Mouse (Mus musculus): ENCODE measurements at regions not wholly inside any gene's neighbourhood (a gene's known extent, or its start where the extent isn't known, plus 50 kb on each side); places are given as distances from the start of the nearest gene placed in this dataset.
A peak's percentile ranks its signal among the peaks of the same experiment; 100 is the strongest.

DNA sequence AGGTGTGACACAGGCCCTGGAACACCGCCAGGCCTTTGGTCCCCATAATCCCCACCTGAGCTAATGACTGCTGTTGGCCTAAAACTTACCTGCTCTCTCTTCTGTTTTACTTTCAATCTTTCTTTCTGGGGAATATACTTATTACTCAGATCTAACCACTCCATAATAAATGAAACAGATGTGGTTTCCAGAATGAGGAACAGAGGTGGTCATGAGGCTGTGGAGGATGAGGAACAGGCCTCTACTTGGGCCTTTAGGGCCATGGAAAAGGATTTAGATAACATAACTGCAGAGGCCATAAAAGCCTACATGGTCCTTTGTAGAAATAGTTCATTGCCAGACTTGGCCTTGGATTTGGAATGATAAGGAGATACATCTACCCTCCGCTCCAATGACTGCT lies 74.1 kb downstream of the B3gnt5 start:
- no peak for DNase-seq

GRCm38 (mm10) chr16:19834750-19835149 lies 74.7 kb downstream of the B3gnt5 start:
- no peak for DNase-seq

- no peak for DNase-seq
Observed at GRCm38 (mm10) chr16:19839831-19840230, 79.8 kb downstream of the B3gnt5 start.

GRCm38 (mm10) chr16:19842346-19843025 lies 82.5 kb downstream of the B3gnt5 start:
- no peak for DNase-seq

- DNase-seq, result no peak
Observed at GRCm38 (mm10) chr16:19843738-19844137, 83.7 kb downstream of the B3gnt5 start.

- DNase-seq, result no peak
Observed at GRCm38 (mm10) chr16:19848395-19848794, 88.4 kb downstream of the B3gnt5 start.

DNA sequence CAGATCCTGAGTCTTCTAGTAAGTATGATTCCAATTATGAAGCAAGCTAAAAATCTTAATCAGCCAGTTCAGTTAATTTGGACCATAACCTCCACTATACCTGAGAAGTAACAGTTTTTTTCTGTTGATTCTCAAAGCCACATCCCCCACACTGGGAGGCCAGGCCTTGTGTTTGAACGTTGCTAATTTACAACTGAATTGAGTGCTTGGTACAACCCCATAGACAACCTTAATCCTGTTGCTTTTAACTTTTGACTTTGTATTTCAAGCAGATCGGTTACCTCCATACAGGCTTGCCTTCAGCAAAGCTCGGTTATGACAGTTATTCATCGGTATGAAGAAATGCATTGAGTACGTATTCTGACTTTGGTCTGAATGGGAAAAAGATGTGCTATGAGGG lies 105.3 kb downstream of the B3gnt5 start:
- no peak for DNase-seq

GRCm38 (mm10) chr16:19865931-19866330 lies 105.9 kb downstream of the B3gnt5 start:
- no peak for DNase-seq

GRCm38 (mm10) chr16:19869425-19869824 lies 109.4 kb downstream of the B3gnt5 start:
- no peak for DNase-seq

DNA sequence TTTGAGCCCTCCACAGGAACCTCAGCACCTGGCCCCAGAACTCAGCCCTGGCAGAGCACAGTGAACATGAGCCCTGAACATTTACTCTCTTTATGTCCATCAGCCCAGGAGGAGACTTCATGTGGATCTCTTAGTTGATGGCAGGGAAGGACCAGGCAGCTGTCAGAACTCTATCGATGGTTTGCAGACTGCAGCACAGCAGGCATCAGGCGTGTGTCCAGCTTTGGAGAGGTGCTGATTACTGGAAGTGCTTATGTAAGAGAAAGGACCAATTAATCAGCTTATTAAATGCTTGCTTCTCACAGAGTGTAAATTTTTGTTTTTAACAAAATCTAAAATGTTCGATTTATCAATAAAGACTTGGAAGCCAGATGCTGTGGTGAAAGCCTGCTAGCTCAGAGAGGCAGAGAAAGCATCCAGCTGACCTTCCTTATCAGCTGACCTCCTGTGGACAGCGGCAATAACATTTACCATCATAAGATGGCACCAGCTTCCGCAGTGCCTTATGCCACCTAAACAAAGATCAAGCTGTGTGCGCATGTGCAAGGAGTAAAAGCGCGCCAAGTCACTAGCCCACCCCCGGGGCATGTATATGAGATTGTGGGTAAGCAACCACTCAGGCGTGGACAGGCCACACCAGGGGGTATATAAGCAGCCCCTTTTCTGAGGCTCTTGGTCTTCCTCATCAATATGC lies 105.8 kb downstream of the Klhl6 start:
- DNase-seq, result no peak

- DNase-seq, result no peak
Observed at GRCm38 (mm10) chr16:19882961-19883360, 99.9 kb downstream of the Klhl6 start.

GRCm38 (mm10) chr16:19883776-19884513 lies 98.9 kb downstream of the Klhl6 start:
- DNase-seq, result peak; percentile 39

GRCm38 (mm10) chr16:19884535-19884934 lies 98.3 kb downstream of the Klhl6 start:
- DNase-seq, result no peak

DNA sequence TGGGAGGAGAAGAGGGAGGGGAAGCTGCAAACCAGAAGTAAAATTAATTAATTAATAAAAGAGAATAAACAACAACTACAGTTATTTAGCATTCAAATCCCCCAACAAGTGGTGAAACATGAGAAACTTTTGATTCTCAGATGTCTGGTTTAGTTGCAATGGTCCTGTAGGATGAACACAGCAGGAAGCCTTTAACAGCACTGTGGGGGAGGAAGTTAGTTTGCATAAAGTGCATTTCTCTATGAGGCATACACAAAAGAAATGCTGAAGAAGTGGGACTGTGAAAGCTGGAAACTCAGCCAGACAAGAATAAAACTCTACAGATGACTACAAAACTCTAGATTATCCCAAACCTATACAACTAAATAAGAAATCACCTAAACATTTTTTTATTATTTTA lies 96.2 kb downstream of the Klhl6 start:
- DNase-seq, result no peak

DNA sequence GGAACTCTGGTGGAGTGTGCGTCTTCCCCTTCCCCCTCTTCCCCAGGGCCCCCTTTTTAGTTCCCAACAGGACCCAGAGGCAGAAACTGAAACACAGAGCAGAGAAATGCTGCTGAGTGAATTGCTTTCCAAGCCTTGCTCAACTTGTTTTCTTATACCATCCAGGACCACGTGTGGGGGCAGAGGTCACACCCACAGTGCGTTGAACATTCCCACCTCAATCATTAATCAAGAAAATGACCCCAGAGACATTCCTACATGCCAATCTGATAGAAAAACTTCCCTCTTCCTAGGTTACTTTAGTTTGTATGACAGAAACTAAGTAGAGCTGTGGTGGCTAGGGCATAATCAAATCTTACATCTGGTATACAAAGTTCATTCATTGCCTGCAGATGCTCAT lies 93.3 kb downstream of the Klhl6 start:
- no peak for DNase-seq

GRCm38 (mm10) chr16:19891441-19891840 lies 91.4 kb downstream of the Klhl6 start:
- DNase-seq, result no peak

- no peak for DNase-seq
Observed at GRCm38 (mm10) chr16:19894435-19894994, 88.3 kb downstream of the Klhl6 start.

Measured in kidney, postnatal 10 days (tissue).